Mouse (Mus musculus): ENCODE data around the gene Armcx1. TPM values are rescaled to one million over a fixed set of nuclear protein-coding genes. Genes with fewer than 3 reads are reported as not detected.

Gene Armcx1
- total RNA-seq, 1 experiment from 2014 or later: 43.8 TPM

- ATAC-seq (replicated peaks in 1 of 2; ENCODE audit: insufficient read depth in 1 of 2, low FRiP score in 2 of 2, low TSS enrichment in 1 of 2, low read depth in 1 of 2, poor library complexity in 2 of 2, severe bottlenecking in 2 of 2): no peak
Observed at GRCm38 (mm10) chrX:134751910-134752309, 34.1 kb downstream of the Armcx1 start.

GRCm38 (mm10) chrX:134752584-134752983, 34.8 kb downstream of the Armcx1 start:
- ATAC-seq (replicated peaks in 1 of 2; ENCODE audit: insufficient read depth in 1 of 2, low FRiP score in 2 of 2, low TSS enrichment in 1 of 2, low read depth in 1 of 2, poor library complexity in 2 of 2, severe bottlenecking in 2 of 2): no peak

GRCm38 (mm10) chrX:134756434-134757292, 38.9 kb downstream of the Armcx1 start, which contains the start of gene Armcx3:
Gene Armcx3, plus strand, starts transcription at chrX:134756595.
- peak; percentile 66 to 69 for ATAC-seq (replicated peaks in 1 of 2; ENCODE audit: insufficient read depth in 1 of 2, low FRiP score in 2 of 2, low TSS enrichment in 1 of 2, low read depth in 1 of 2, poor library complexity in 2 of 2, severe bottlenecking in 2 of 2)

- no peak for ATAC-seq (replicated peaks in 1 of 2; ENCODE audit: insufficient read depth in 1 of 2, low FRiP score in 2 of 2, low TSS enrichment in 1 of 2, low read depth in 1 of 2, poor library complexity in 2 of 2, severe bottlenecking in 2 of 2)
Observed at GRCm38 (mm10) chrX:134757293-134757995, 39.7 kb downstream of the Armcx1 start.

GRCm38 (mm10) chrX:134763428-134764198, 45.9 kb downstream of the Armcx1 start:
- ATAC-seq (replicated peaks in 1 of 2; ENCODE audit: insufficient read depth in 1 of 2, low FRiP score in 2 of 2, low TSS enrichment in 1 of 2, low read depth in 1 of 2, poor library complexity in 2 of 2, severe bottlenecking in 2 of 2): peak in 1 of 2 experiments; percentile 29; a peak in 1 of 4 replicates

Other genes starting within 250 kb of the Armcx1 start
- gene Taf7l, start 241.5 kb upstream of the Armcx1 start, total RNA-seq (2017): not detected in 2 replicates
- 102 and 112 TPM in 2 replicates for gene Timm8a1, start 176.1 kb upstream of the Armcx1 start, total RNA-seq (2017)
- gene Btk, start 134.4 kb upstream of the Armcx1 start, total RNA-seq (2017): 79.2 and 79.9 TPM in 2 replicates
- gene Rpl36a, start 132.3 kb upstream of the Armcx1 start, total RNA-seq (2017): 6,877 and 7,031 TPM in 2 replicates
- 7.3 and 7.7 TPM in 2 replicates for gene Gla, start 116.8 kb upstream of the Armcx1 start, total RNA-seq (2017)
- 187 and 207 TPM in 2 replicates for gene Hnrnph2, start 116.8 kb upstream of the Armcx1 start, total RNA-seq (2017)
- gene Armcx4, start 31.4 kb upstream of the Armcx1 start, total RNA-seq (2017): 9.0 and 9.6 TPM in 2 replicates
- gene Armcx6, start 33.5 kb downstream of the Armcx1 start, total RNA-seq (2017): 23.5 and 33.5 TPM in 2 replicates
- gene Armcx3, start 38.6 kb downstream of the Armcx1 start, total RNA-seq (2017): 27.4 and 31.6 TPM in 2 replicates
- 18.5 and 24.4 TPM in 2 replicates for gene Armcx2, start 91.3 kb downstream of the Armcx1 start, total RNA-seq (2017)
- gene Nxf2, start 246.8 kb downstream of the Armcx1 start, total RNA-seq (2017): 0.50 and 1.0 TPM in 2 replicates